Mouse (Mus musculus) MEL-GATA-1-ER (cell line): ENCODE measurements at regions not wholly inside any gene's neighbourhood (a gene's known extent, or its start where the extent isn't known, plus 50 kb on each side); places are given as distances from the start of the nearest gene placed in this dataset.

ENCODE experiments used
- DNase-seq: peaks from one replicate; pipeline ENCODE4 v3.0.0-alpha.2; 2012; ENCODE audit warnings: low read depth; ENCODE audit errors: extremely low read depth

DNA sequence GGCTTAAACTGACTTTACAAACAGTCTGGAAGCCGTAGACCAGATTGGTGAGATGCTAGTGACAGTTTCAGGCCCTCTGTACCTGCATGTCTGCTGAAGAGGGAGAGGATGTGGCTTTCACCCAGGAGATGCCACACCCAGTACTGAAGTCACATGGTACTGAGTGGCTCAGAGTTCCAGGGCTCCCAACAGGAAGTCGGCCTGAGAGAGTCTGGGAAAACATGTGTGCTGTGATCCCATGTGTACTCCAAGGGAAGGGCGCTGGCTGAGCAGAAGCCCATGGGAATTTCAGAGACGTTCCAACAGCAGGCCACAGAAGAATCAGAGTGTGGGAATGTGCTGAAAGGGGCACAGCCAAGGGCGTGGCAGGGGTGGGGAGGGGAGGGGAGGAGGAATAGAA is 120.7 kb upstream of the Spdye4c start:
- DNase-seq = no peak

- no peak for DNase-seq
Measured at GRCm38 (mm10) chr2:128473241-128473954, 117.6 kb upstream of the Spdye4c start.

GRCm38 (mm10) chr2:128473997-128474396 is 117.0 kb upstream of the Spdye4c start:
- DNase-seq = no peak

GRCm38 (mm10) chr2:128477242-128477641 is 113.8 kb upstream of the Spdye4c start:
- no peak for DNase-seq

DNA sequence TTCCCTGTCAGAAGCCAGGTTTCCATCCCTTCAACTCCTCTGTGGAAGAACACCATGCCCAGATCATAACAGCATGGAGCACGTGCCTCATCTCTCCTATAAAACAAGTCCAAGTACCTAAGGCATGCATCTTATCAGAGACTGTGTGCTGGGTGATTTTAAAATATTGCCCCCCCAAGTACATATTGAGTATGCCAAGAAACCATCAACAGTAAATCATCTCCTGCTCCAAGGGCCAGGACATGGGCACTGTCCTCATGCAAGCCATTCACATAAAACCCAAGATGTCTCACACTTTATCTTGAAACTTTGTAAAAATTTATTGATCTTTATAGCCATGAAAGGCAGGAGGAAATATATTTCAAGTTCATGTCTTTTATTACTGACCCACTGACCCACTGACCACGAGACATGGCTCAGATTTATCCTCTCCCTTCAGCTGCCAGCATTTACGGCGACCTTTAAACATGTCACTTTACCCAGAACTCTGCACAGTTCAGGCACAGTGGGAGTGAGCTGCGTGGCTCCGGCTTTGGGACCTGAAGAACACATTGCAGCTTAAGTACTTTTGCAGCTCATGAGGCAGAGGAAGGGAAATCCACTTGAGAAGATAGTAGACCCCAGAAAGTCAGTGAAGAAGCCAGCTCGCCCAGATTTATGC is 99.7 kb upstream of the Spdye4c start:
- DNase-seq = no peak

GRCm38 (mm10) chr2:128493871-128494270 is 97.1 kb upstream of the Spdye4c start:
- no peak for DNase-seq

DNA sequence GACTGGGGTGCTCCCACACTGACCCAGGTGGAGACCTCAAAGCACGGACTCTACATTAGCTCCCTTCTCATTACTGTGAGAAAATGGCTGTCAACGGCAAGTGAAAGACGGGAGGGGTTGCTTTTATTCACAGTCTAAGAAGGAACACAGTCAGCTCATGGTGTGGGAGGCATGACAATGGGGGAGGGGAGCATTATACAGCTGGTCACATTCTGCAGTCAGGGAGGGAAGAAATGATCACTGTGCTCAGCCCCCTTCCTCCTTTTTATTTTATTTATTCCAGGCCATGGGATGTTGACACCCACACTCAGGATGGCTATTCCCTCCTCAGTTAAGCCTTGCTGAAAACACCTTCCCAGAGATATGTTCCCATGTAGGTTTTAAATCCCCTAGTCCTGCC is 93.1 kb upstream of the Spdye4c start:
- DNase-seq = no peak

GRCm38 (mm10) chr2:128498611-128499010 is 92.4 kb upstream of the Spdye4c start:
- no peak for DNase-seq

DNA sequence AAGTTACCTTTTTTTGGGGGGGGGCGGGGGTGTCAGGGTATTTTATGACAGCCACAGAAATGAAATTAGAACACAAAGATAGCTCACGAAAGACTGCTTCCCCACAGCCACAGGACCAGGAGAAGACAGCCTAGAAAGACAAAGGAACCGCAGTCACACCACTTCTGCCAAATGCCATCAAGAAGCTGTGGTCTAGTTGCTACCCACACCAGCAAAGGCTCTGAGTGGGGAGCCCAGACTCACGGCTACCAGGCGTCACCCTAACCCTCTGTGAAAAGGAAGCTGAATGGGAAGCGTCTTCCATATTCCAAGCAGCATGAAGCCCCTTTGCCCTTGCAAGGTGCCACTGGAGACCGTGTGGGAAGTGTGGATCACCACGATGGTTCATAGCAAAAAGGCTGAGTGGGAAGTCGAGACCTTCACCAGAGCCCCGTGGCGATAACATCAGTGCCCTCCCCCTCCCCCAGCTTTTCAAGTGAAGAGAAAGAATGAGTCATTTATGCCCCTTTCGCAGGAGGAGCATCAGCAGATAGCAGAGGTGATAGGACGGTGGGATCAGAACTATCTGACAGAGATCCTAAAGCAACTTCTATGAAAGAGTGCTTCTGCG is 91.3 kb upstream of the Spdye4c start:
- DNase-seq = no peak

- DNase-seq = no peak
Measured at GRCm38 (mm10) chr2:128502676-128503075, 88.3 kb upstream of the Spdye4c start.

GRCm38 (mm10) chr2:128503136-128503935 is 87.7 kb upstream of the Spdye4c start:
- DNase-seq = no peak

DNA sequence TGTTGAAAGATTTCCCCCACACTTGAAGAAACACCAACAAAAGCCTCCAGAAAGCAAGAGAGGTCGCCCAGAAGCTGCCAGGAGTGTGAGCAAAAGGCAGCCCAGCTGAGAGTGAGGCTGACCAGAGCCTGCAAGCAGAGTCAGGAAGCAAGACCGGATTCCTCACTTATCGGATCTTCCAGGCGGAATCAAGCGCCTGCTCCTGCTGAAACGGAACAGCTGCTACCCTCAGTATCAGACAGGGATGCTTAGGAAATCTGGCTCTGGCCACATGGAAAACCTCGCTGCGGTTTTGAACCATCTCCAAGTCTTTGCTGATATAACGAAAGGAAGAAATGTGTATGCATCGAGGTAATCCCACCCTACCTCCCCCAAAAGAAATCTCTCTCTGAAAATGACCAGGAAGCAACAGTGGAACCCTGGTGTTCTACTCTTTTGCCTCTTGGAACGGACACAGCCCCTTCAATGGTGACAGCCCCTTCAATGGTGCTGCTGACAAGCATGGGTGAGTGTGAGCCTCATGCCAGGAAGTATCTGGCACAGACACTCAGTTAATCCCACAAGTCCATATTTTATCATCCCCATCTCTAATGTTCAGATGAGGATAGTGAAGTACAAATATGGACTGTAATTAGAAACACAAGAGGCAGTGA is 83.3 kb upstream of the Spdye4c start:
- no peak for DNase-seq

GRCm38 (mm10) chr2:128508244-128508605 is 82.8 kb upstream of the Spdye4c start:
- no peak for DNase-seq

- DNase-seq = no peak
Measured at GRCm38 (mm10) chr2:128511291-128511690, 79.7 kb upstream of the Spdye4c start.

DNA sequence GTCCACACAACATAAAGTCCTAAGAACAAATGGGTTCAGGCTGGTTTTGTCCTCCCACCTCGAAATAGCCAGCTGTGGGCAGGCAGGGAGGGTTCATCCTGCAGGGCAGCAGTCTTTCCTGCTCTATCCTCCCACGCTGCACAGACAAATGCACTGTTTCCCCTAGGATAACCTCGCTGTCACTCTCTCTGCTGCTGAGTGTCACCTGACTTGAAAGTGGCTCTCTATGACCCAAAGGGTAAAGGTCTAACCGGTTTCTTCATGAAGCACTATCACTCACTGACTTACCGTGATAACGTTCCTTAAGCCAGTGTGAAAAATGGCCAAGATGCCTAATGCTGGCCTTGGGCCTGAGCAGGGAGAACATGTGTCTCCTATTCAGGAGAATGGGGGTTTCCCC is 78.2 kb upstream of the Spdye4c start:
- DNase-seq = peak; percentile 12

DNA sequence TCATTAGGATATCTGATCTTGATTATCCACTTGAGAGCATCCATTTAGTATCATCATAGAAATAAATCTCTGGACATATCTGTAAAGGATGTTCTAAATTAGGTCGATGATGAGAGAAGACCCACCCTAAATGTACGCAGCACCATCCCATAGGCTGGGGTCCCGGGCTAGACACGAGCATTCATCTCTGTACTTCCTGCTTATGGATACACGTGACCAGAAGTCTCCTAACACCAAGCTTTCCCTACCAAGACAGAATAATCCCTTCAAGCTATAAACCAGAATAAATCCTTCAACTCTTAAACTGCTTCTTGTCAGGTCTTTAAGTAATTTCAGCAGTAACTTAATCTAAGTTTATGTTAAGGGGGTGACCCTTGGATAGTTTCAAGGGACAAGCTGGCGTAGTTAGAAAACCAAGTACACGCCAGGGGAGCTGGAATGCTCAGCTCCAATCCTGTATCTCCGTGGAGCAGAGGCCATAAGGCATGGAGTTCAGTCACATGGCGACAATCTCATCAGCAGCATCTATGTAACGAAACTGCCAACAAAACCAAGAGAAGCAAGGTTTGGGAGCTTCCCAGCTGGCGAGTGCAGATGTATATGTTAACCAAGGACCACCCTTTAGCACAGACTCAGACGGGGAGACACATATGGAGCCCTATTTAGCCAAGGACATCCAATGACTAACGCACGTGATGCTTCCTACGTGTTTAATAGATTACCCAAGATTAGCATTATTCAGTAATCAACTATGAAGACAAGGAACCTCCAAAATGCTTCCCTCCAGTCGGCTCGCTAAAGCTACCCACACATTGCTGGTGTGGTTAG is 76.3 kb upstream of the Spdye4c start:
- no peak for DNase-seq

DNA sequence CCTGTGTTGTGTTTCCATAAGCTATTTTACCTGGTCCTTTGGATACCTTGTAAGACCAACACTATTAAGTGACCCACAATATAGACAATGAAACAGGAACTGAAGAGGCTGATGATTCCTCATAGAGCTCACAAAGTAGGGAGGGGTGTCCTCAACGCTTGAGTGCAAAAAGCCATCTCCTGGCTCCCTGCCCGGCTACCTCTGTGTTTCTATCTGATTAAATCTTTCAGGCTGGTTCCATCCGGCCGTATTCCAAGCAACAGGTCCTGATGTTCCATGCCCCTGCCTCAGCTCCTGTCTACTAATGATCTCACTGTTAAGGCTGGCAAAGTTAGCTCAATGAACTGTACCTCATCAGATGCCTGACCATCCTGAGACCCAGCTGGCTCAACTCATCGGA is 75.3 kb upstream of the Spdye4c start:
- DNase-seq = no peak

DNA sequence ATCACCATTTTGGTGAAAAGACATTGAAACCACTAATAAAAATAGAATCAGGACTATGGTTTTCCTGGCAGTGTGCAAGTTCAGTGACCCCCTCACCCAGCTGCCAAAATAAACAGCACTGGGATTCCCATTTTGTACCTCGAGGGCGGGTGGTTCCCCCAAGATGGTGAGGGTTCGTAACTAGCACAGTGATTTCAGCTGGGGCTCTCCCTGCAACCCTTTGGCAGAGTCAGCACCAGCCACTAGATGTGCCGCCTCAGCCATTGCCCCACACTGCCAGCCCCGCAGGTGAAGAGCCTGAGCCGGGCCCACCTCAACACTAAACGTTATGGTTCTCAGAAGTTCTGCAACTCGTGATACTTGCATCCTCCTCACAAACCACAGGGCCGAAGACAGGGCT is 74.3 kb upstream of the Spdye4c start:
- no peak for DNase-seq

- no peak for DNase-seq
Measured at GRCm38 (mm10) chr2:128518142-128518541, 72.9 kb upstream of the Spdye4c start.

DNA sequence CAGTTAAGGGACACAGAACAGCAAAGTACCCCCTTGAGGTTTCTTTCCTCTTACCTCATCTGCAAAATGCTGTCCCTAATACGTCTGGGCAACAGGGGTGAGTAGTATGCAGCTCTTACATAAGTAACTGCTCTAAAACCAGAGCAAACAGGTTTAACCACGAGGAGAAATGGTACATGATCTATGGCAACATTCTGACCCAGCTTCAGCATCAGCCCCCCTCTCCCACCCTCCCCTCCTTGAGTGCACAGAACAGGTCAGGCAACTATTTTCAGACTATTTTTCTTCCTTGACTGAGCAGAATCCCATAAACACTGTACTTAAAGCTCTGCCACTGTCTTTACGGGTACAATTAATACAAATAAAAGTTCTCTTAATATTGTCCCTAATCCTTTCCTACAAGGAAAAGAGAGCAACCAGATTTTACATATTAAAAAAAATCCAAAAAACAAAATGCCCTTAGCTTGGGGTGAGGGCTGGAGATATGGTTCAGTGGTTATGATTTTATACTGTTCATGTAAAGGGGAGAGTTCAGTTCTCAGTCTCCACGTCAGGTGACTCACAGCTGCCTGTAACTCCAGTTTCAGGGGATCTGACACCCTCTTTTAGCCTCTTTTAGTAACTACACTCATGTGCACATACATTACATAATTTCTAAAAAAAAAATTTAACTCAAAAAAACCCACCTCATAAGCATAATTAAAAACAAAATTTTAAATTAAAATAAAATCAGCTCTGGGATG is 69.1 kb upstream of the Spdye4c start:
- DNase-seq = no peak
